Mouse (Mus musculus) midbrain, embryonic 12.5 days (tissue): ENCODE measurements around the gene Fthl17e. TPM values are rescaled to one million over a fixed set of nuclear protein-coding genes. Genes with fewer than 3 reads are reported as not detected.
"Not testable (repeated sequence)": the region's sequence is repeated elsewhere in the genome, so short reads cannot be mapped to it uniquely, and the experiment has no call there.

Experiments
- ATAC-seq: fragments of 200-750 bp; cut with Nextera tagmentation; 2 replicates; pipeline ENCODE4 v1.8.0; 2017; ENCODE audit warnings: low read depth, moderate TSS enrichment, moderate library complexity; ENCODE audit not compliant: low FRiP score
- H3K27ac ChIP-seq: fragments of 300-500 bp; sonication (generic); replicated peaks from 2 replicates; pipeline ENCODE4 v1.5.1; 2016; ENCODE audit warnings: mild to moderate bottlenecking
- H3K27me3 ChIP-seq: fragments of 300-500 bp; sonication (generic); 2 replicates; pipeline ENCODE4 v1.6.1; 2016; ENCODE audit warnings: mild to moderate bottlenecking
- H3K36me3 ChIP-seq: fragments of 300-500 bp; sonication (generic); 2 replicates; pipeline ENCODE4 v1.6.1; 2016
- H3K4me1 ChIP-seq: fragments of 300-500 bp; sonication (generic); 2 replicates; pipeline ENCODE4 v1.6.1; 2016
- H3K4me2 ChIP-seq: fragments of 300-500 bp; sonication (generic); replicated peaks from 2 replicates; pipeline ENCODE4 v1.6.1; 2016; ENCODE audit warnings: mild to moderate bottlenecking, moderate library complexity
- H3K4me3 ChIP-seq: fragments of 300-500 bp; sonication (generic); 2 replicates; pipeline ENCODE4 v1.5.1; 2016; ENCODE audit warnings: mild to moderate bottlenecking
- H3K9ac ChIP-seq: fragments of 300-500 bp; sonication (generic); replicated peaks from 2 replicates; pipeline ENCODE4 v1.6.1; 2016; ENCODE audit warnings: mild to moderate bottlenecking, moderate library complexity
- H3K9me3 ChIP-seq: fragments of 300-500 bp; sonication (generic); 2 replicates; pipeline ENCODE4 v1.6.1; 2016; ENCODE audit warnings: mild to moderate bottlenecking
- WGBS: fragments of 180-500 bp; shearing (Covaris S2); methylation state at CpG from one replicate; pipeline ENCODE4 v1.1.7; 2016; 5-methylcytosine and 5-hydroxymethylcytosine counted together
- polyA plus RNA-seq: library from polyadenylated mRNA; unstranded; fragments of >200 nt; fragmentation: Nextera tagmentation; extraction: Ambion mirVana; gene quantifications from 2 replicates; pipeline ENCODE4 v1.2.1, GENCODE M21; 2016

Fthl17e gene
- polyA plus RNA-seq = not detected in 2 replicates

DNA sequence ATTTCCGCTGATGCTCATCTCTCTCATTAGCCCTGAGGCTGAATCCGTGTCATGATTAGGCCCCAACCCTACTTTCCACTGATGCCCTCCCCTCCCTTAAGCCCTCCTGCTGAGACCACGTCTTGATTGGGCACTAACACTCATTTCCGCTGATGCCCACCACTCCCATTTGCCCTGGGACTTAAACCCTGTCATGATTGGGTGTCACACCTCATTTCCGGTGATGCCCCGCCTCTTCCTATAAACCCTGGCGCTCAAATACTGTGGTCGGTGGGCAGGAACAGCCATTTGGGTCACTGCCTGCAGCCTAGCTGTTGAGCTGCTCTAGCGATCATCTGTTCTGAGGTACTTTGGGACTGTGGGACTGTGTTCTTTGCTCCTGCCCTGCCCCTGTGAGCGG is at the start of gene Fthl17e:
TSS of gene Fthl17e (plus strand) at position 301 of the 400 bp plus-strand sequence.
- H3K4me1 ChIP-seq, H3K36me3 ChIP-seq, H3K4me3 ChIP-seq, H3K9ac ChIP-seq, H3K9me3 ChIP-seq, H3K4me2 ChIP-seq, ATAC-seq, H3K27me3 ChIP-seq, H3K27ac ChIP-seq: not testable (repeated sequence)
- WGBS = no CpG with 5 or more reads among the region's 10 CpGs

DNA sequence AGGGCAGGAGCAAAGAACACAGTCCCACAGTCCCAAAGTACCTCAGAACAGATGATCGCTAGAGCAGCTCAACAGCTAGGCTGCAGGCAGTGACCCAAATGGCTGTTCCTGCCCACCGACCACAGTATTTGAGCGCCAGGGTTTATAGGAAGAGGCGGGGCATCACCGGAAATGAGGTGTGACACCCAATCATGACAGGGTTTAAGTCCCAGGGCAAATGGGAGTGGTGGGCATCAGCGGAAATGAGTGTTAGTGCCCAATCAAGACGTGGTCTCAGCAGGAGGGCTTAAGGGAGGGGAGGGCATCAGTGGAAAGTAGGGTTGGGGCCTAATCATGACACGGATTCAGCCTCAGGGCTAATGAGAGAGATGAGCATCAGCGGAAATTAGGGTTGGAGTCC is 46.6 kb upstream of the Fthl17e start, which contains the start of gene Fthl17d:
TSS of gene Fthl17d (minus strand) at position 101 of the 400 bp plus-strand sequence.
- ATAC-seq, H3K27me3 ChIP-seq, H3K4me1 ChIP-seq, H3K9me3 ChIP-seq, H3K27ac ChIP-seq, H3K9ac ChIP-seq, H3K36me3 ChIP-seq, H3K4me2 ChIP-seq, H3K4me3 ChIP-seq: not testable (repeated sequence)
- no CpG with 5 or more reads among the region's 9 CpGs for WGBS

DNA sequence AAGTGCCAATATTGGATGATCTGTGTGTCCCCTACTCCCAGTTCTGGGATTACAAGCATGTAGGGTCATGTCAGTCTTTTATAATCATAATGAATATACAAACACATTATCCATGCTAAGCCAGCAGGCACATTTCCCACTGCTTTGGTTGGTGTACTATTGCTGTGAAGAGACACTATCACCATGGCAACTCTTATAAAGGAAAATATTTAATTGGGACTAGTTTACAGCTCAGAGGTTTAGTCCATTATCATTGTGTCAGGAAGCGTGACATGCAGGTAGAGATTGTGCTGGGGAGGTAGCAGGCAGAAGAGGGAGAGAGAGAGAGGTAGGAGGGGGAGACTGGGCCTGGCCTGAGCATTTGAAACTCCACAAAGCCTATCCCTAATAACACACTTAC is 17.2 kb upstream of the Fthl17e start:
- WGBS = 44% methylated on average over 1 of the region's 1 CpGs

DNA sequence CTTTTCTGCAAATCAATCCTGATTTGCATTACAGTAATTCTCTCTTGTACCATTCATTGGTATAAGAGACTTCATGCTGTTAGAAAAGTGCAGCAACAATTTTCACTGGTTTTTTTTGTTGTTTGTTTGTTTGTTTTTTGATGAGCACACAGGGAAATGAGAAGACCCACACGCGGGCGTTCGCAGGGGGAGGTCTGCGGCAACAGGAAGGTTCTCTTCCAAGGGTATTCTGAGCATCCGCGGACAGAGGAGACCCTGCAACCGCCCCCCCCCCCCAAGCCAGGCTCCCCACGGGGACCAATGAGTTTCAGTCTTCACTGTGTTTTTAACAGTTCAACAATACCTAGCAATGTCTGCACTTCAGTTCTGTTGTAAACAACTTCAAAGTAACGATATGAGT is 13.8 kb upstream of the Fthl17e start:
- no peaks in the 10 kb centered on the region for H3K36me3 ChIP-seq
- no peaks in the 10 kb centered on the region for H3K27me3 ChIP-seq
- no peaks in the 10 kb centered on the region for H3K4me1 ChIP-seq
- no peak overlapping the region for H3K9ac ChIP-seq
- no peak overlapping the region for H3K4me2 ChIP-seq
- no peaks in the 10 kb centered on the region for H3K9me3 ChIP-seq
- 62% methylated on average over 10 of the region's 10 CpGs for WGBS
- no peak for ATAC-seq
- no peak overlapping the region for H3K4me3 ChIP-seq
- H3K27ac ChIP-seq = no peak overlapping the region

More for the DNA sequence above, 17.2 kb upstream of the Fthl17e start:
- no peak overlapping the region for H3K27ac ChIP-seq
- H3K36me3 ChIP-seq = no peaks in the 10 kb centered on the region
- no peak overlapping the region for H3K4me3 ChIP-seq
- no peak for ATAC-seq
- no peak overlapping the region for H3K9ac ChIP-seq
- no peaks in the 10 kb centered on the region for H3K4me1 ChIP-seq
- no peaks in the 10 kb centered on the region for H3K9me3 ChIP-seq
- H3K27me3 ChIP-seq = no peaks in the 10 kb centered on the region
- no peak overlapping the region for H3K4me2 ChIP-seq

DNA sequence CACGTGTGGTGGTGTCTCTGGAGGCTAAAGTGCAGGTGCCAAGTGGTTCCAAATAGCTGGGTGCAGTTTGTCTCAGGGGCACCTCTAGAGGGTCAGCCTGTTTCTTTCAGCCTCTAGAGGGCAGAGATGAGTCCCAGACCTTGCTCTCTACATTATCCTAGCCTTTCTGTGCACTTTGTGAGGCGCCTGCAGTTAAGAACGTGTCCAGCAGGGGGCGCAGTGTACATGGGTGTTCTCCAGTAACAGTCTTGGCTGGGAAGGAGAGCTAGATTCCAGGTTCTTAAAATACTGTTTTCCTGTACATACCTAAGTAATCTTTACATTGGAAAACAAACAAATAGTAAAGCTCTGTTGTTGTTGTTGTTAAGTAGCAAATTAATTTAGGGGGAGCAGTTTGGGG is 8.3 kb downstream of the Fthl17e start:
- H3K4me1 ChIP-seq, H3K4me3 ChIP-seq, H3K9me3 ChIP-seq, H3K9ac ChIP-seq, ATAC-seq, H3K27ac ChIP-seq, H3K27me3 ChIP-seq, H3K36me3 ChIP-seq, H3K4me2 ChIP-seq: not testable (repeated sequence)
- WGBS = 42% methylated on average over 3 of the region's 4 CpGs

DNA sequence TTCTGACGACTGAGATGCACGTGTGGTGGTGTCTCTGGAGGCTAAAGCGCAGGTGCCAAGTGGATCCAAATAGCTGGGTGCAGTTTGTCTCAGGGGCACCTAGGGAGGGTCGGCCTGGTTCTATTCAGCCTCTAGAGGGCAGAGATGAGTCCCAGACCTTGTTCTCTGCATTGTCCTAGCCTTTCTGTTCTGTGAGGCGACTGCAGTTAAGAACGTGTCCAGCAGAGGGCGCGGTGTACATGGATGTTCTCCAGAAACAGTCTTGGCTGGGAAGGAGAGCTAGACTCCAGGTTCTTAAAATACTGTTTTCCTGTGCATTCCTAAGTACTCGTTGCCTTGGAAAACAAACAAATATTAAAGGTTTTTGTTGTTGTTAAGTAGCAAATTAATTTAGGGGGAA is 27.7 kb downstream of the Fthl17e start:
- not testable (repeated sequence) for H3K9ac ChIP-seq, H3K4me1 ChIP-seq, H3K27ac ChIP-seq, H3K36me3 ChIP-seq, H3K4me2 ChIP-seq, H3K27me3 ChIP-seq, H3K9me3 ChIP-seq, H3K4me3 ChIP-seq, ATAC-seq
- 30% methylated on average over 8 of the region's 9 CpGs for WGBS

DNA sequence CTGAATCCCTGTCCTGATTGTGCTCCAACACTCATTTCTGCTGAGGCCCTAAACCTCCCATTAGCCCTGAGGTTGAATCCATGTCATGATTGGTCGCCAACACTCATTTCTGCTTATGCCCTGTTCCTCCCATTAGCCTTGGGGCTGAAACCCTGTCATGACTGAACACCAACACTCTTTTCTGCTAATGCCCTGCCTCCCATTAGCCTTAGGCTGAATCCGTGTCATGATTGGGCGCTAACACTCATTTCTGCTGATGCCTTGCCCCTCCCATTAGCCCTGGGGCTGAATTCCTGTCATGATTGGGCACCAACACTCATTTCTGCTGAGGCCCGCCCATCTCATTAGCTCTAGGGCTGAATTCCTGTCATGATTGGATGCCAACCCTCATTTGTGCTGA is 28.8 kb downstream of the Fthl17e start:
- Histone ChIP-seq H3K4me2 (no peak overlapping the region), H3K27me3 (no peaks in the 10 kb centered on the region), H3K9ac (no peak overlapping the region), H3K4me3 (no peak overlapping the region), H3K27ac (no peak overlapping the region), H3K4me1 (no peaks in the 10 kb centered on the region), H3K9me3 (no peaks in the 10 kb centered on the region; the same call in 1 of the 2 replicates), H3K36me3 (no peaks in the 10 kb centered on the region)
- 85% methylated on average over 4 of the region's 4 CpGs for WGBS
- no peak for ATAC-seq

DNA sequence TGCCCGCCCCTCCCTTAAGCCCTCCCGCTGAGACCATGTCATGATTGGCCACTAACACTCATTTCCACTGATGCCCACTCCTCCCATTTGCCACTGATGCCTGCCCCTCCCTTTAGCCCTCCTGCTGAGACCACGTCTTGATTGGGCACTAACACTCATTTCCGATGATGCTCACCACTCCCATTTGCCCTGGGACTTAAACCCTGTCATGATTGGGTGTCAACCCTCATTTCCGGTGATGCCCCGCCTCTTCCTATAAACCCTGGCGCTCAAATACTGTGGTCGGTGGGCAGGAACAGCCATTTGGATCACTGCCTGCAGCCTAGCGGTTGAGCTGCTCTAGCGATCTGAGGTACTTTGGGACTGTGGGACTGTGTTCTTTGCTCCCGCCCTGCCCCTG is 29.4 kb downstream of the Fthl17e start, which contains the start of gene Fthl17f:
TSS of gene Fthl17f (plus strand) at position 301 of the 400 bp plus-strand sequence.
- not testable (repeated sequence) for ATAC-seq, H3K9me3 ChIP-seq, H3K27me3 ChIP-seq, H3K36me3 ChIP-seq, H3K9ac ChIP-seq, H3K4me2 ChIP-seq, H3K4me1 ChIP-seq, H3K4me3 ChIP-seq, H3K27ac ChIP-seq
- WGBS = 91% methylated on average over 11 of the region's 11 CpGs

DNA sequence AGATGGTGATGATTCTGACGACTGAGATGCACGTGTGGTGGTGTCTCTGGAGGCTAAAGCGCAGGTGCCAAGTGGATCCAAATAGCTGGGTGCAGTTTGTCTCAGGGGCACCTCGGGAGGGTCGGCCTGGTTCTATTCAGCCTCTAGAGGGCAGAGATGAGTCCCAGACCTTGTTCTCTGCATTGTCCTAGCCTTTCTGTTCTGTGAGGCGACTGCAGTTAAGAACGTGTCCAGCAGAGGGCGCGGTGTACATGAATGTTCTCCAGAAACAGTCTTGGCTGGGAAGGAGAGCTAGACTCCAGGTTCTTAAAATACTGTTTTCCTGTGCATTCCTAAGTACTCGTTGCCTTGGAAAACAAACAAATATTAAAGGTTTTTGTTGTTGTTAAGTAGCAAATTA is 44.4 kb downstream of the Fthl17e start:
- H3K4me1 ChIP-seq, H3K27ac ChIP-seq, H3K27me3 ChIP-seq, H3K9ac ChIP-seq, H3K9me3 ChIP-seq, H3K36me3 ChIP-seq, H3K4me2 ChIP-seq, H3K4me3 ChIP-seq: not testable (repeated sequence)
- 15% methylated on average over 9 of the region's 10 CpGs for WGBS
- 0 out of 2 replicates have a peak, but pooled peaks have one; percentile 44 for ATAC-seq

Other genes starting within 250 kb of the Fthl17e start
- gene Ssxb5, start 229.8 kb upstream of the Fthl17e start, polyA plus RNA-seq = not detected in 2 replicates
- gene Gm6592, start 189.5 kb upstream of the Fthl17e start, polyA plus RNA-seq = not detected in 2 replicates
- not detected in 2 replicates for gene Gm5751, start 159.2 kb upstream of the Fthl17e start, polyA plus RNA-seq
- 15.8 and 16.5 TPM in 2 replicates for gene B630019K06Rik, start 141.1 kb upstream of the Fthl17e start, polyA plus RNA-seq
- gene Fthl17b, start 70.5 kb upstream of the Fthl17e start, polyA plus RNA-seq = not detected in 2 replicates
- gene Fthl17c, start 56.9 kb upstream of the Fthl17e start, polyA plus RNA-seq = not detected in 2 replicates
- gene Fthl17d, start 46.7 kb upstream of the Fthl17e start, polyA plus RNA-seq = not detected in 2 replicates
- not detected in 2 replicates for gene Fthl17f, start 29.5 kb downstream of the Fthl17e start, polyA plus RNA-seq
- gene 4930402K13Rik, start 71.1 kb downstream of the Fthl17e start, polyA plus RNA-seq = not detected in 2 replicates
- 2.1 and 2.9 TPM in 2 replicates for gene Lancl3, start 166.4 kb downstream of the Fthl17e start, polyA plus RNA-seq
- gene Gm14862, start 223.4 kb downstream of the Fthl17e start, polyA plus RNA-seq = 0.34 and 0.56 TPM in 2 replicates
- gene Xk, start 239.3 kb downstream of the Fthl17e start, polyA plus RNA-seq = 3.2 and 3.3 TPM in 2 replicates